Mouse (Mus musculus): ENCODE measurements around the gene Tmem235.
"Not testable (repeated sequence)": the region's sequence is repeated elsewhere in the genome, so short reads cannot be mapped to it uniquely, and the experiment has no call there.

Gene Tmem235

DNA sequence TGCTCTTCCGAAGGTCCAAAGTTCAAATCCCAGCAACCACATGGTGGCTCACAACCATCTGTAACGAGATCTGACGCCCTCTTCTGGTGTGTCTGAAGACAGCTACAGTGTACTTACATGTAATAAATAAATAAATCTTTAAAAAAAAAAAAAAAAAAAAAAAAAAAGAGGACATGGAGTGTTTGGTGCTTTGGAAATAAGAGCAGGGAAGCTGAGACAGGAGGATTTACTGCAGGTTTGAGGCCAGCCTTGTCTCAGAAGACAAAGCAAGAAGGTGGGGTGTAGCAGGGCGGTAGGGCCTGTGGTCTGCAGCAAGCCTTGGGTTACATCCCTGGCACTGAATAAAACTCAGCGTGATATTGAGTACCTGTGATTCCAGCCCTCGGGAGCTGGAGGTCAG is 27.0 kb upstream of the Tmem235 start:
- not testable (repeated sequence) for DNase-seq

DNA sequence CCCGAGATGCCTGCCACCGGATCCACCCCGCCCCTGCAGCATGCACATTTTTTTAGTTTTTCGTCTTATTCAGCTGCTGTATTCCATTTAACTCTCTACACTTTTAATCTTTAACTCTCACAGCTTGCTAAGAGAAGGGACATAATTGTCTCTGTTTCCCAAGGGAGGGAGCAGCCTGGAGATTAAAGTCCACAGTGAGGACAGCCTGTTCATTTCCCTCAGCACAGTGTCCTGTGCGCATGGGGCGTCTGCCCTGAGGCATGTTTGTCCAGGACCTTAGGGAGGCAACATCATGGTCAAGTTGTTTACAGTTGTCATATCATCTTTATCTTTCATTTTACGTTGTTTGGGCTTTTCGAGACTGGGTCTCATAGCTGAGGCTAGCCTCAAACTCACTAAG is 26.5 kb upstream of the Tmem235 start:
- no peak for DNase-seq

DNA sequence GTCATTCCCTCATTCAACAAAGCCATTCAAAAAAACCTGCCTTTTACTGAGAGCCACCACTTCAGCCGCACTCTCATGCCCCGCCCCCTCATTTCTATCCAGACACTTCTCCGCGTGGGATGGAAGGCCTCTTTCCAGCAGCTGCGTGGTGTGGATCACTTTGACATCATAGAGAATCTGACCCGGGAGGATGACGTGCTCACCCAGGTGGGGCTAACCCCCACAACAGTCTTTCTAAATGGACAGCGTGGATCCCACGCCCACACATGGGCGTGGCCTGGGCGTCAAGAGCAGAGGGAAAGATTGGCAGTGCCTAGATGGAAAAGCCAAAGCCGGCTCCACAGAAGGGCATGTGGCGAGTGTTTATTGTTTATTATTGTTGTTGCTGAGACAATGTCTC is 24.2 kb upstream of the Tmem235 start:
- peak; percentile 77 for DNase-seq

- DNase-seq = no peak
Measured at GRCm38 (mm10) chr11:117838572-117838971, 22.0 kb upstream of the Tmem235 start.

- DNase-seq = no peak
Measured at GRCm38 (mm10) chr11:117839021-117839420, 21.5 kb upstream of the Tmem235 start.

DNA sequence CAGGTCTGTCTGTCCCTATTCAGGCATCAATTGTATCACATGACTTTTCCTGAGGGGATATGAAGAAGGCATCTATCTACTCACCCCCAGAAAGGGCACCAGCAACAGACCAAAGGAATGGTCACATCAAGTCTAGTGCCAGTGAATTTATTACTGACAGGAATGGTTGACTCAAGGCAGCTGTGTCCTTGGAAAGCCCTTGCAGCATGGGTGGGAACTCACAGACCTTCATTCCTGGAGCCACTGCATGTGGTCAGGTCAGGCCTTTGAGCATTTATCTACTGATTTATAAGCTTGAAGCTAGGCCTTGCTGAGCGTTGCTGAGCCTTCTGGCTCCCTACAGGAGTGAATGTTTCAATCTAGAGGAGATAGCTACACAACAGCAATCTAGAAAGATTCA is 19.6 kb upstream of the Tmem235 start:
- DNase-seq = no peak

DNA sequence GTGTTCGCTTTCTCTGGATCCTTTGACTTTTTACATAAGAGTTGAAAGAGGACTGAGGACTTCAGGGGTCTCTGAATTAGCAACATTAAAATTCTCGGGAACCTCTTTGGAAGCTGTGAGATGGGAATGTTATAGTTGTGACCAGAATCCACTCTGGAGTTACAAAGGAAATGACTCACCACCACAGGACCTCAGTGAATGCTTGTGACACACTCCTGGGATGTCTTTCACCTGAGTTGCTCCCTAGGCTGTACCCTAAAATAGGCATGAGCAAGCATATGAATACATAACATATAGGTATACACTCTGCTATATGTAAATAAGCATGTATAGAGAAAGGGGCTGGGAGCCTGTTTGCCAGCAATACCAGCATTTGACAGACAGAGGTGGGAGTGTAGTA is 17.1 kb upstream of the Tmem235 start:
- no peak for DNase-seq

GRCm38 (mm10) chr11:117844997-117845396 is 15.6 kb upstream of the Tmem235 start:
- DNase-seq = no peak

GRCm38 (mm10) chr11:117845651-117846050 is 14.9 kb upstream of the Tmem235 start:
- no peak for DNase-seq

- no peak for DNase-seq
Measured at GRCm38 (mm10) chr11:117846640-117847039, 13.9 kb upstream of the Tmem235 start.

GRCm38 (mm10) chr11:117847593-117848215 is 12.8 kb upstream of the Tmem235 start:
- no peak for DNase-seq

- no peak for DNase-seq
Measured at GRCm38 (mm10) chr11:117848271-117848984, 12.1 kb upstream of the Tmem235 start.

- DNase-seq = peak; percentile 96
Measured at GRCm38 (mm10) chr11:117848985-117849671, 11.4 kb upstream of the Tmem235 start, which contains the start of gene Birc5. Gene Birc5 (plus strand): TSS chr11:117849251.

GRCm38 (mm10) chr11:117852875-117853274 is 7.7 kb upstream of the Tmem235 start:
- DNase-seq = no peak

- no peak for DNase-seq
Measured at GRCm38 (mm10) chr11:117854241-117854640, 6.3 kb upstream of the Tmem235 start.

DNA sequence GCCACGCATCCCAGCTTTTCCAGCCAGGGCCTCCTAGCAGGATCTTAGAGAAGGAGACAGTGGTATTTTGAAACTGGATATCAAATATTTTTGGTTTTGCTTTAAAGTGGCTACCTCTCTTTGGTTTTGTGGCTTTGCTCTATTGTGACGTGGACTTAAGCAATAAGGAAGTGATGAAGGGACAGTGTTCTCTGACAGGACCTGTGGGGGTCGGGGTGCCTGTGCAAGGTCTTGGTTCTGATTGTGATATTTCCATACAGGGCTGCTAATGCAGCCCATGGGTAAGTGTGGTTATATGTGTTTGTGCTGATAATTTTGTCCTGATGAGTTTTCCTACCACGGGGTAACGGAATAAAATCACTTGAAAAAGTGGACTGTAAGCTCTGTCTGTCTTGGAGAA is 5.2 kb upstream of the Tmem235 start:
- no peak for DNase-seq

DNA sequence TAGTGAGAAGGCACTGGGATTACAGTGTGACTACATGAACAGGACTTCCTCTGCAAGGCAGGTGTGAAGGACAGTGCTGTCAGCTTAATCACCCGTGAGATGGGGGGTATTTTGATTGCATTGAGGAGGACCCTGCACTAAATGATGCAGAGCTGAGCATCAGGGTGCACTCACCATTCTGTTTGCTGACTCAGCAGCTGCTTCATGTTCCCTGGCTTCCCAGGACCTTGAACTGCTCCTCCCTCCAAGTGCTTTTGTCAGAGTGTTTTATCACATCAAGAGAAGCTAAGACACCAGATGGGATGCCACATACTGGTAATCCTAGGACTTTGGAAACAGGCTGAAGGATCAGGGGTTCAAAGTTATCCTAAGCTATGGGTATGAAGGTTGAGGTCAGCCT is 4.6 kb upstream of the Tmem235 start:
- no peak for DNase-seq

GRCm38 (mm10) chr11:117857462-117857861 is 3.1 kb upstream of the Tmem235 start:
- no peak for DNase-seq

DNA sequence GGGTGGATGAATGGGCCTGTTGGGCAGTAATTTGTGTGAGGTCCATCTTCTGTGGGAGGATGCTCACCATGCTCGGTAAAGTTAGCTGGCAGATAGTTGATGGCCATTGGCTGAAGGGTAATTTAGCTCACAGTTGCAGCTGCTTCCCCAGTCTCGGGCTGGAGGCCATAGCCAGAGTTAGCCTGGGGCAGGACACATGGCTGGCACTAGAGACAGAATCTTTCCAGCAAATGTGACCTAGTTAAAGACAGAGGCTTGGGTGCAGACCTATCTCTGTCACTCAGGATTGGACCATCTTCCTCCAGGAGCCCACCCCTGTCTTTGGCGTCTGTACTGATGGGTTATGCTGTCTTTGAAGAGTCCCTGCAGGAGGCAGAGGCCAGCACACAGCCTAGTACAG is 2.2 kb upstream of the Tmem235 start:
- DNase-seq = no peak

- no peak for DNase-seq
Measured at GRCm38 (mm10) chr11:117863174-117863856, 2.8 kb downstream of the Tmem235 start.

DNA sequence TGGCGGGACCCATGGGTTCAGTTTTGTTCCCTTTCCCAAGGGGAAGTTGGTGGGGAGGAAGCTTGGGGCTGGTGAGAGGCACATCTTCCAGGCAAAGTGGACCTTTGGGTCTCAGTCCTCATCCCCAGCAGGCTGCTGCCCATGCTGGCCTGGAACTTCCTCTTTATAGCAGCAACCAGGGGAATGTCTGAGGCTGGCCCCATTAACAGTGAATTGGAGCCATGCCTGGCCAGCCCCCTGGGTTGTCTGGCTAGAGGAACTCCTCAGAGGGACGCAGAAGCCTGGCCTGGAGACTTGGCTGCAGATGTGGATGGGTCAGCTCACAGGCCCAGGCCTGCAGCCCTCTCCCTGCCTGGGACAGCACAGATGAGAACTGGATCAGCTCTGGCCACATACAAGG is 4.3 kb downstream of the Tmem235 start:
- no peak for DNase-seq

DNA sequence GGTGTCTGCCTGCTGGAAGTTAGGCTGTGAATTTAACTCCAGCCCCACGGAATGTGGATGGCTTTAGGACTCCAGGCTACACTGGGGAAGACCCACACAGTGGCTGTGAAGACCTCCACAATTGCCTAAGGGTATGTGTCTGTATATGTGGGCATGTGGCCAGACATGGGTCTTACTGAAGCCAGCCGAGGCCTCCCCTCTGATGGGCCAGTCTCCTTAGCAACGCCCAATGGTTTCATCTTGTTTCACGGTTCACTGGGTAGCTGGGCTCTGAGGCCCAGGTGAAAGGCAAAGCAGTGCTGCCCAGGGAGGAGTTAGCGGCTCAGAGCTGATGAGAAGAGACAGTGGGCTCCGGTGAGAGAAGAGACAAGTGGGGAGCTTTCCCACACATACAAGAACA is 5.4 kb downstream of the Tmem235 start:
- no peak for DNase-seq

DNA sequence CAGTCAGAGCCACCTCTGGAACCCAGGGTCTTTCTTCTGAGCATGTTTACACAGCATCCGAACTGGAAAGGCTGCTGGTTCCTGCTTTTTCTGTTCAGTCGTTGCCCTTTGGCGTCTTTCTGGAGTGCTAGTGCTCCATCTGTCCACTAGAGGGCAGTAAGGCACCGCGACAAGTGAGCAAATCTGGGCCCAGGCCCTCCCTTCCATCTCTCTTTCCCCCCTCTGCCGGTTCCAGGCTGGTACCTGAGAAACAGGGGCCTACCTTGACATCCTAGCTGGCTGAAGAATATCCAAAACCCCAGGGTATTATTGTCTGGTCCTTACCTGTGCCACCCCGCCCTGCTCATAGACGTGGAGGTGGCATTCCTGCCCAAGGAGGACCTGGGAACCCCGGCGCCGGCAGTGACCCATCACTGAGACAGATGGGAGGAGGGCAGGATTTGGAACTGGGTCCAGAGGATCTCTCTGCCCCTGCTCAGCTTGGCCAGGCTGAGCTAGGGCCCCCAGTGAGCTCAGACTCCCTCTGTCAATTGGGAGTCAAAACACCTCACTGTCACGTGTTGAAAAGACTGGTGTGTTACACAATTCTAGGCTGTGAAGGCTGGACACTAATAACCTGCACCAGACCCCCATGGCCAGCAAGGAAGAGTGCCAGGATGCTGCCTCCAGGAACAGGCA is 10.3 kb downstream of the Tmem235 start:
- DNase-seq = peak; percentile 74

Data from right cerebral cortex, adult 18-20 months (tissue).